Mouse (Mus musculus) CH12.LX (cell line): ENCODE data around the gene AB124611. TPM values are rescaled to one million over a fixed set of nuclear protein-coding genes. Genes with fewer than 3 reads are reported as not detected.

Experiments
- DNase-seq: peaks from one replicate; pipeline ENCODE4 v3.0.0-alpha.2; 2013; ENCODE audit errors: extremely low read depth
- H3K27ac ChIP-seq: 2 replicates; pipeline ENCODE4 v1.5.1; 2012; ENCODE audit warnings: low read depth, mild to moderate bottlenecking, control low read depth, moderate library complexity; ENCODE audit not compliant: insufficient read depth
- H3K27me3 ChIP-seq: replicated peaks from 2 replicates; pipeline ENCODE3; 2012; ENCODE audit warnings: inconsistent platforms
- H3K36me3 ChIP-seq, 2 experiments: replicated peaks in 1 of 2; 2 replicates each; pipeline versions ENCODE3 to v1.6.1; 2012; ENCODE audit warnings: inconsistent platforms in 1 of 2, low read length in 1 of 2, mild to moderate bottlenecking in 1 of 2, mixed read lengths in 1 of 2, moderate library complexity in 1 of 2; ENCODE audit not compliant: control insufficient read depth in 1 of 2, insufficient read depth in 1 of 2
- H3K4me1 ChIP-seq, 2 experiments: 2 replicates each; pipeline ENCODE4 v1.6.1; 2012; ENCODE audit warnings: inconsistent platforms in 1 of 2, moderate library complexity in 1 of 2; ENCODE audit not compliant: insufficient read depth in 2 of 2, control insufficient read depth in 1 of 2
- H3K4me2 ChIP-seq: 2 replicates; pipeline ENCODE4 v1.6.1; 2012; ENCODE audit warnings: low read depth, mild to moderate bottlenecking, control low read depth; ENCODE audit not compliant: poor library complexity, insufficient read depth, severe bottlenecking
- H3K4me3 ChIP-seq, 3 experiments: fragments of 150-350 bp in 1 of 3; sonication (generic) in 1 of 3; replicated peaks in 1 of 3; 2 replicates each; pipeline versions ENCODE3 to v1.5.1; 2011 to 2012; ENCODE audit warnings: low read depth in 2 of 3, low read length in 2 of 3, mild to moderate bottlenecking in 2 of 3, moderate library complexity in 2 of 3, control low read depth in 1 of 3, improper control_type of control experiment in 1 of 3, inconsistent platforms in 1 of 3, mixed read lengths in 1 of 3; ENCODE audit not compliant: poor library complexity in 1 of 3
- H3K79me2 ChIP-seq: replicated peaks from 2 replicates; pipeline ENCODE4 v1.6.1; 2012; ENCODE audit warnings: mild to moderate bottlenecking, moderate library complexity; ENCODE audit not compliant: control insufficient read depth, poor library complexity, insufficient read depth, severe bottlenecking; ENCODE audit errors: extremely low read depth
- H3K9ac ChIP-seq: 2 replicates; pipeline ENCODE4 v1.6.1; 2012; ENCODE audit warnings: low read depth, mild to moderate bottlenecking, control low read depth, moderate library complexity; ENCODE audit not compliant: insufficient read depth
- H3K9me3 ChIP-seq: replicated peaks from 2 replicates; pipeline ENCODE3; 2012; ENCODE audit warnings: low read length, inconsistent platforms, mixed read lengths
- BHLHE40 ChIP-seq: IDR thresholded peaks from 2 replicates; pipeline ENCODE4 v1.6.1; 2011; ENCODE audit warnings: mild to moderate bottlenecking, low read depth, low read length, improper control_type of control experiment
- CHD1 ChIP-seq: IDR thresholded peaks from 2 replicates; pipeline ENCODE4 v1.6.1; 2012; ENCODE audit warnings: low read depth, low read length, improper control_type of control experiment, inconsistent platforms
- CTCF ChIP-seq, 2 experiments: IDR thresholded peaks in 1 of 2; conservative IDR thresholded peaks in 1 of 2; 2 replicates each; pipeline ENCODE4 v1.5.1; 2011 to 2012; ENCODE audit warnings: low read depth in 2 of 2, low read length in 2 of 2, improper control_type of control experiment in 1 of 2, inconsistent platforms in 1 of 2, mild to moderate bottlenecking in 1 of 2, moderate library complexity in 1 of 2
- EP300 ChIP-seq: IDR thresholded peaks from 2 replicates; pipeline ENCODE4 v1.6.1; 2011; ENCODE audit warnings: low read length, improper control_type of control experiment
- ETS1 ChIP-seq: conservative IDR thresholded peaks from 2 replicates; pipeline ENCODE4 v1.6.1; 2012; ENCODE audit warnings: low read depth, mild to moderate bottlenecking, inconsistent platforms, low read length, improper control_type of control experiment, moderate library complexity
- GABPA ChIP-seq: IDR thresholded peaks from 2 replicates; pipeline ENCODE4 v1.6.1; 2012; ENCODE audit warnings: low read depth, low read length, improper control_type of control experiment, inconsistent platforms; ENCODE audit not compliant: insufficient replicate concordance
- HCFC1 ChIP-seq: IDR thresholded peaks from 2 replicates; pipeline ENCODE4 v1.6.1; 2012; ENCODE audit warnings: low read depth, mild to moderate bottlenecking, inconsistent platforms, low read length, improper control_type of control experiment
- IRF4 ChIP-seq: IDR thresholded peaks from 2 replicates; pipeline ENCODE4 v1.6.1; 2014; ENCODE audit warnings: low read depth, mild to moderate bottlenecking, inconsistent platforms, low read length, improper control_type of control experiment
- JUND ChIP-seq: conservative IDR thresholded peaks from 2 replicates; pipeline ENCODE4 v1.6.1; 2011; ENCODE audit warnings: low read depth, low read length, improper control_type of control experiment
- MAFK ChIP-seq: IDR thresholded peaks from 2 replicates; pipeline ENCODE4 v1.6.1; 2011; ENCODE audit warnings: low read length, improper control_type of control experiment; ENCODE audit not compliant: insufficient replicate concordance
- MAX ChIP-seq: IDR thresholded peaks from 2 replicates; pipeline ENCODE4 v1.6.1; 2011; ENCODE audit warnings: low read length, improper control_type of control experiment
- MAZ ChIP-seq: IDR thresholded peaks from 2 replicates; pipeline ENCODE4 v1.6.1; 2012; ENCODE audit warnings: low read depth, mild to moderate bottlenecking, inconsistent platforms, low read length, improper control_type of control experiment, moderate library complexity
- MXI1 ChIP-seq: IDR thresholded peaks from 2 replicates; pipeline ENCODE4 v1.6.1; 2011; ENCODE audit warnings: mild to moderate bottlenecking, low read depth, low read length, improper control_type of control experiment
- MYC ChIP-seq: IDR thresholded peaks from 2 replicates; pipeline ENCODE4 v1.6.1; 2011; ENCODE audit warnings: low read depth, mild to moderate bottlenecking, improper control_type of control experiment, low read length
- NELFE ChIP-seq: IDR thresholded peaks from 2 replicates; pipeline ENCODE4 v1.6.1; 2011; ENCODE audit warnings: low read depth, low read length, improper control_type of control experiment
- NRF1 ChIP-seq: IDR thresholded peaks from 2 replicates; pipeline ENCODE4 v1.6.1; 2014; ENCODE audit warnings: low read depth, mild to moderate bottlenecking, inconsistent platforms, low read length, improper control_type of control experiment, moderate library complexity
- POLR2A ChIP-seq: IDR thresholded peaks from 2 replicates; pipeline ENCODE4 v1.6.1; 2011; ENCODE audit warnings: low read depth, mild to moderate bottlenecking, improper control_type of control experiment, low read length
- RCOR1 ChIP-seq: conservative IDR thresholded peaks from 2 replicates; pipeline ENCODE4 v1.6.1; 2012; ENCODE audit warnings: low read depth, mild to moderate bottlenecking, inconsistent platforms, low read length, improper control_type of control experiment
- SIN3A ChIP-seq: IDR thresholded peaks from 2 replicates; pipeline ENCODE4 v1.6.1; 2012; ENCODE audit warnings: low read length, improper control_type of control experiment, inconsistent platforms
- SMC3 ChIP-seq: IDR thresholded peaks from 2 replicates; pipeline ENCODE4 v1.6.1; 2011; ENCODE audit warnings: low read depth, low read length, improper control_type of control experiment
- UBTF ChIP-seq: IDR thresholded peaks from 2 replicates; pipeline ENCODE4 v1.6.1; 2012; ENCODE audit warnings: low read depth, mild to moderate bottlenecking, inconsistent platforms, low read length, improper control_type of control experiment, moderate library complexity
- ZC3H11A ChIP-seq: IDR thresholded peaks from 2 replicates; pipeline ENCODE4 v1.6.1; 2012; ENCODE audit warnings: low read depth, mild to moderate bottlenecking, inconsistent platforms, low read length, improper control_type of control experiment
- ZMIZ1 ChIP-seq: IDR thresholded peaks from 2 replicates; pipeline ENCODE4 v1.6.1; 2012; ENCODE audit warnings: low read depth, mild to moderate bottlenecking, inconsistent platforms, low read length, improper control_type of control experiment
- ZNF384 ChIP-seq: IDR thresholded peaks from 2 replicates; pipeline ENCODE4 v1.6.1; 2012; ENCODE audit warnings: low read depth, low read length, improper control_type of control experiment, inconsistent platforms
- dilution Hi-C: fragments of 300-500 bp; cut with MboI; formaldehyde crosslinking; loops from 2 replicates; pipeline ENCODE4 v1.14.3; 2020; ENCODE audit warnings: low sequenced_read_pairs; ENCODE audit not compliant: extremely low pct_unique_long_range_greater_than_20kb, extremely low pct_ligation_motif_present
- in situ Hi-C: fragments of 300-500 bp; cut with MboI; formaldehyde crosslinking; loops from 3 replicates; pipeline ENCODE4 v1.14.3; 2019; ENCODE audit warnings: low sequenced_read_pairs, low pct_ligation_motif_present, low pct_unique_long_range_greater_than_20kb, mixed read lengths
- polyA plus RNA-seq: library from polyadenylated mRNA; unstranded; fragments of >175 nt; gene quantifications from 2 replicates; pipeline ENCODE4 v1.2.1, GENCODE M21; 2012; ENCODE audit warnings: low read depth; ENCODE audit not compliant: insufficient read length
- total RNA-seq, 2 experiments: library from RNA; depleted of rRNA; stranded (reverse); fragments of 300-350 nt in 1 of 2; fragments of >200 nt in 1 of 2; gene quantifications; 2 replicates each; pipeline ENCODE4 v1.2.3; 2012 to 2014

AB124611 gene
- total and polyA plus RNA-seq, 3 experiments, result 0.89 to 2.1 (median 1.5) TPM

- DNase-seq, result peak; percentile 34
Observed at GRCm38 (mm10) chr9:21547075-21547941, 21.3 kb downstream of the AB124611 start.

GRCm38 (mm10) chr9:21551049-21551448, 25.1 kb downstream of the AB124611 start:
- H3K9me3 ChIP-seq, result no peaks in the 10 kb centered on the region
- no peak for DNase-seq
- TF ChIP-seq RCOR1, result no peak
- no peak for TF ChIP-seq GABPA
- no peak for TF ChIP-seq MAFK
- no peak for TF ChIP-seq ZC3H11A
- no peak for TF ChIP-seq UBTF
- TF ChIP-seq CHD1, result no peak
- TF ChIP-seq SIN3A, result no peak
- TF ChIP-seq ZNF384, result no peak
- no peak for TF ChIP-seq EP300
- no peak overlapping the region for H3K9ac ChIP-seq
- H3K4me2 ChIP-seq, result no peak overlapping the region
- H3K4me3 ChIP-seq, result no peak overlapping the region
- H3K27ac ChIP-seq, result no peak overlapping the region
- dilution Hi-C loops (no loop called here), in situ Hi-C loops (no loop called here)
- H3K36me3 ChIP-seq, result peaks cover 14 to 64% of the 10 kb centered on the region in 2 experiments
- no peaks in the 10 kb centered on the region for H3K27me3 ChIP-seq
- peaks cover 3 to 30% of the 10 kb centered on the region in 2 experiments; a peak in 2 of 4 replicates for H3K4me1 ChIP-seq
- H3K79me2 ChIP-seq, result peaks cover 33% of the 10 kb centered on the region

More at GRCm38 (mm10) chr9:21547075-21547941, 21.3 kb downstream of the AB124611 start:
- H3K4me2 ChIP-seq, result peak overlapping the region; percentile 82
- TF ChIP-seq NRF1, result no peak
- TF ChIP-seq JUND, result no peak
- TF ChIP-seq MYC, result no peak
- no peak for TF ChIP-seq CTCF (conservative IDR thresholded peaks at IDR 0.05 in 1 of 2, IDR thresholded peaks at IDR 0.05 in 1 of 2; ENCODE audit: low read depth in 2 of 2, low read length in 2 of 2)
- TF ChIP-seq MXI1, result peak; percentile 44; the same call in 1 of the 2 replicates
- no peak for TF ChIP-seq BHLHE40
- TF ChIP-seq ZMIZ1, result no peak
- TF ChIP-seq MAX, result 0 out of 2 replicates have a peak, but pooled peaks have one; percentile 12
- no peak for TF ChIP-seq MAZ
- TF ChIP-seq ZNF384, result no peak
- TF ChIP-seq UBTF, result 0 out of 2 replicates have a peak, but pooled peaks have one; percentile 67
- TF ChIP-seq POLR2A, result peak; percentile 10; the same call in 1 of the 2 replicates
- TF ChIP-seq SMC3, result no peak
- no peak for TF ChIP-seq ETS1
- no peak for TF ChIP-seq IRF4
- 0 out of 2 replicates have a peak, but pooled peaks have one; percentile 0 for TF ChIP-seq NELFE
- no peak for TF ChIP-seq HCFC1
- TF ChIP-seq, all 38 proteins: peak for 5
- Histone ChIP-seq H3K79me2 (peaks cover 25% of the 10 kb centered on the region), H3K9me3 (no peaks in the 10 kb centered on the region), H3K4me1 (peaks cover 5 to 32% of the 10 kb centered on the region in 2 experiments; a peak in 3 of 4 replicates), H3K27ac (peak overlapping the region; percentile 68), H3K27me3 (no peaks in the 10 kb centered on the region), H3K36me3 (peaks cover 8 to 35% of the 10 kb centered on the region in 2 experiments), H3K9ac (peak overlapping the region; percentile 90), H3K4me3 (peak overlapping the region; percentile 83 to 96 (median 87))
- in situ Hi-C loops, result loop anchor here (5.0 kb wide), 1 partner anchor 45 kb away; the partner anchor contains the start of genes Timm29 and Yipf2
- dilution Hi-C loops, result no loop called here
